Comparison of ENCODE assay signal across 6 mouse cellular contexts in genomic region chr3:65395111-65395510, GRCm38 (mm10). TPM values are rescaled to one million over a fixed set of nuclear protein-coding genes. Genes with fewer than 3 reads are reported as not detected.
DNase-seq lines count a peak whose midpoint lies in the region.
"Not testable (repeated sequence)": the region's sequence is repeated elsewhere in the genome, so short reads cannot be mapped to it uniquely, and the experiment has no call there.

No protein-coding gene starts in this region.

- 81% methylated on average over 1 of the region's 1 CpGs for WGBS in hindbrain, embryonic 10.5 days
- 77% methylated on average over 1 of the region's 1 CpGs for WGBS in midbrain, embryonic 10.5 days

- H3K27ac ChIP-seq in hindbrain, embryonic 10.5 days = peak overlapping the region; percentile 69
- H3K27ac ChIP-seq in midbrain, embryonic 10.5 days (replicated peaks) = 0 out of 2 replicates have a peak overlapping the region, but pooled peaks have one; percentile 61

- H3K36me3 ChIP-seq in hindbrain, embryonic 10.5 days; midbrain, embryonic 10.5 days: not testable (repeated sequence)

- H3K4me1 ChIP-seq in hindbrain, embryonic 10.5 days (replicated peaks) = peaks cover 12% of the 10 kb centered on the region
- H3K4me1 ChIP-seq in midbrain, embryonic 10.5 days = peaks cover 10% of the 10 kb centered on the region

- H3K9me3 ChIP-seq in hindbrain, embryonic 10.5 days; midbrain, embryonic 10.5 days (replicated peaks): not testable (repeated sequence)

- H3K4me3 ChIP-seq in hindbrain, embryonic 10.5 days; midbrain, embryonic 10.5 days: not testable (repeated sequence)

- not testable (repeated sequence) for H3K27me3 ChIP-seq in hindbrain, embryonic 10.5 days (ENCODE audit: insufficient read depth, poor library complexity, severe bottlenecking); midbrain, embryonic 10.5 days (ENCODE audit: low read depth, poor library complexity, severe bottlenecking)

- peak; percentile 90 for DNase-seq in R1 (ENCODE audit: low read depth, low spot score)
- peak; percentile 6 for DNase-seq in embryo, embryonic 10 days (ENCODE audit: low spot score)
- DNase-seq in embryo, embryonic 9.5 days (ENCODE audit: extremely low spot score) = peak; percentile 12
- peak; percentile 27 for DNase-seq in hindbrain, embryonic 10.5 days (ENCODE audit: low spot score)
- peak; percentile 31 for DNase-seq in midbrain, embryonic 10.5 days (ENCODE audit: low spot score)
- peak; percentile 21 for DNase-seq in retina, postnatal 1 day

RNA-seq across cellular contexts. Expression of gene Ssr3, which starts 2.7 kb away (rescaled TPM):
- polyA plus RNA-seq in hindbrain, embryonic 10.5 days (2016; fragmentation: Nextera tagmentation; extraction: Ambion mirVana) = 180 and 231 TPM in 2 replicates
- 232 and 245 TPM in 2 replicates for polyA plus RNA-seq in midbrain, embryonic 10.5 days (2016; fragmentation: Nextera tagmentation; extraction: Ambion mirVana)

Comparison
In these comparisons a context has a peak if more than half of its experiments do, and no peak if none do; other contexts are left out.
1. DNase-seq: peak in every context shown above with its lines; median percentile 90 in R1; 31 in midbrain, embryonic 10.5 days; 27 in hindbrain, embryonic 10.5 days; 21 in retina, postnatal 1 day; 12 in embryo, embryonic 9.5 days; 6 in embryo, embryonic 10 days.